Mouse (Mus musculus) kidney, postnatal 36 days (tissue): ENCODE measurements at regions not wholly inside any gene's neighbourhood (a gene's known extent, or its start where the extent isn't known, plus 50 kb on each side); places are given as distances from the start of the nearest gene placed in this dataset.
A peak's percentile ranks its signal among the peaks of the same experiment; 100 is the strongest.

ENCODE experiments used
- DNase-seq, 2 experiments: peaks; one replicate each; pipeline ENCODE4 v3.0.0; 2021 to 2022; ENCODE audit warnings: mixed read lengths in 2 of 2

- no peak for DNase-seq
These were observed 274.7 kb upstream of the Ddx18 start for GRCm38 (mm10) chr1:121842381-121843075.

- no peak for DNase-seq
These were observed 265.8 kb upstream of the Ddx18 start for GRCm38 (mm10) chr1:121833559-121833958.

- no peak for DNase-seq
These were observed 262.5 kb upstream of the Ddx18 start for GRCm38 (mm10) chr1:121830242-121830641.

GRCm38 (mm10) chr1:121822950-121823349 is 255.2 kb upstream of the Ddx18 start:
- DNase-seq, result no peak

GRCm38 (mm10) chr1:121803338-121803737 is 235.5 kb upstream of the Ddx18 start:
- DNase-seq, result peak in 1 of 2 experiments; percentile 1

- DNase-seq, result no peak
These were observed 234.7 kb upstream of the Ddx18 start for GRCm38 (mm10) chr1:121802476-121802875.

GRCm38 (mm10) chr1:121798502-121798901 is 230.7 kb upstream of the Ddx18 start:
- no peak for DNase-seq

- DNase-seq, result no peak
These were observed 227.4 kb upstream of the Ddx18 start for GRCm38 (mm10) chr1:121795024-121795786.

- no peak for DNase-seq
These were observed 217.8 kb upstream of the Ddx18 start for GRCm38 (mm10) chr1:121785631-121786030.

GRCm38 (mm10) chr1:121773988-121774387 is 206.2 kb upstream of the Ddx18 start:
- DNase-seq, result no peak

- DNase-seq, result no peak
These were observed 203.7 kb upstream of the Ddx18 start for GRCm38 (mm10) chr1:121771444-121771843.

GRCm38 (mm10) chr1:121770936-121771335 is 203.1 kb upstream of the Ddx18 start:
- DNase-seq, result no peak

- peak; percentile 10 to 36 for DNase-seq
These were observed 192.3 kb upstream of the Ddx18 start for GRCm38 (mm10) chr1:121760086-121760485.

GRCm38 (mm10) chr1:121745181-121745580 is 177.4 kb upstream of the Ddx18 start:
- peak; percentile 16 to 27 for DNase-seq

GRCm38 (mm10) chr1:121735113-121735719 is 167.4 kb upstream of the Ddx18 start:
- DNase-seq, result no peak

- DNase-seq, result no peak
These were observed 166.8 kb upstream of the Ddx18 start for GRCm38 (mm10) chr1:121734456-121735112.

GRCm38 (mm10) chr1:121709317-121709860 is 141.6 kb upstream of the Ddx18 start:
- no peak for DNase-seq

- DNase-seq, result peak in 1 of 2 experiments; percentile 6
These were observed 140.5 kb upstream of the Ddx18 start for GRCm38 (mm10) chr1:121708301-121708700.

GRCm38 (mm10) chr1:121701826-121702225 is 134.0 kb upstream of the Ddx18 start:
- no peak for DNase-seq

- no peak for DNase-seq
These were observed 86.1 kb upstream of the Ddx18 start for GRCm38 (mm10) chr1:121653901-121654300.

GRCm38 (mm10) chr1:121650071-121650470 is 82.3 kb upstream of the Ddx18 start:
- no peak for DNase-seq

GRCm38 (mm10) chr1:121631466-121631865 is 63.7 kb upstream of the Ddx18 start:
- no peak for DNase-seq

GRCm38 (mm10) chr1:121620262-121620661 is 52.5 kb upstream of the Ddx18 start:
- DNase-seq, result no peak
